Mouse (Mus musculus): ENCODE results near the gene Thsd7b. TPM values are rescaled to one million over a fixed set of nuclear protein-coding genes. Genes with fewer than 3 reads are reported as not detected.

Gene Thsd7b
- polyA plus RNA-seq, 1 experiment from 2014 or later = 10.6 TPM

DNA sequence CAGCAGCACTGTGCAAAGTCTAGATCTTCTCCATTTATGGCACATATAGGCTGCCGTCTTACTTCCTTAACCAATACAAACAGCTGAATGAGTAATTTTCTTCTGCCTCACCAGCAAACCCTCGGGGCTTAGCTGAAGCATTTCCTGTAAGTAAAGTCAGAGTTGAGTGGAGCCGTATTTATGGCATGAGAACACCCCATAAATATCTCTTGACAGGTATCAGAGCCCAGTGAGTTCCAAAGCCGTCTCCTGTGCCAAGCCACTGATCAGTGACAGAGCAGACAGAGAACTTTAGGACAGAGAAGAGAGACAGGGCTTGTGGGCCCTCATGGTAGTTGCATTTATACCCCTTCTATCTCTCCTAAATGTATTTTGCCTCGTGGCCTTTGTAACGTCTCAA, 313.5 kb downstream of the Thsd7b start:
- H3K36me3 ChIP-seq (ENCODE audit: control insufficient read depth, insufficient read depth, low read length) = no peaks in the 10 kb centered on the region
- no peak for ATAC-seq (ENCODE audit: low read depth)
- no peaks in the 10 kb centered on the region for H3K9me3 ChIP-seq (ENCODE audit: control insufficient read depth, low read length)
- H3K4me2 ChIP-seq (ENCODE audit: low read depth, low read length) = no peak overlapping the region
- no peaks in the 10 kb centered on the region for H3K4me1 ChIP-seq (ENCODE audit: control insufficient read depth, insufficient read depth, low read length)
- H3K9ac ChIP-seq (replicated peaks; ENCODE audit: low read depth, low read length) = no peak overlapping the region
- H3K27me3 ChIP-seq (ENCODE audit: control insufficient read depth, insufficient read depth, low read length) = no peaks in the 10 kb centered on the region
- H3K4me3 ChIP-seq (ENCODE audit: low read depth, low read length) = no peak overlapping the region
- H3K27ac ChIP-seq (ENCODE audit: low read depth, low read length) = no peak overlapping the region
- 63% methylated on average over 6 of the region's 6 CpGs for WGBS

DNA sequence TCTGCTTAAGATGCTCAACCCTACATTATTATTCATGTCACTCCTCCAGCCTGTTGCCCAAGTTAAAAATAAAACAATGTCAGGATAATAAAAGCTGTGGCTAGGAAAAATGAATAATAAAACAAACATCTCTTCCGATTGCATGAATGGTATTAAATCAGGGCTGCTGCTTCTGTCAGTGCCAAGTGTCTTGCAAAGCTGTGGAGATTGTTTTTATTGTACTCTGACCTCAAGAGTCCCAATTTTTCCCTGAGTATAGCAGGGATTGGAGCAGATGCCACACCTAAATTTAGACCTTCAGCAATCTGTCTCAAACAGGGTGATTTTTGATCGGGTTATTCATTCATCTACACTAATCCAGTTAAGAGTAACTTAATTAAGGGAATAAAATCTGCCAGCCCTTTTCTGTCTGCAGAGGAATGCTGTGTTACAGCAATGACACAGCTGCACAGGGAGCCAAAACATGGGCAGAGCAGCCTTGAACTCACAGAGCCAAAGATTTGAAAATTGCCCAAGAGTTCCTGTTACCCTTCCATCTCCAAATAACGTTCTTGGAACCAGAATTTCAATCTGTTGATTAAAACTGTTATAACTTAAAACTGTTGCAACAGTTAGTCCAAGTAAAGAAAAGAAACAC, 316.4 kb downstream of the Thsd7b start:
- no peak overlapping the region for H3K27ac ChIP-seq (ENCODE audit: low read depth, low read length)
- H3K36me3 ChIP-seq (ENCODE audit: control insufficient read depth, insufficient read depth, low read length) = no peaks in the 10 kb centered on the region
- no peak overlapping the region for H3K4me3 ChIP-seq (ENCODE audit: low read depth, low read length)
- ATAC-seq (ENCODE audit: low read depth) = no peak
- H3K9ac ChIP-seq (replicated peaks; ENCODE audit: low read depth, low read length) = no peak overlapping the region
- WGBS = 75% methylated on average over 3 of the region's 3 CpGs
- H3K4me2 ChIP-seq (ENCODE audit: low read depth, low read length) = no peak overlapping the region
- no peaks in the 10 kb centered on the region for H3K4me1 ChIP-seq (ENCODE audit: control insufficient read depth, insufficient read depth, low read length)
- no peaks in the 10 kb centered on the region for H3K27me3 ChIP-seq (ENCODE audit: control insufficient read depth, insufficient read depth, low read length)
- no peaks in the 10 kb centered on the region for H3K9me3 ChIP-seq (ENCODE audit: control insufficient read depth, low read length)

DNA sequence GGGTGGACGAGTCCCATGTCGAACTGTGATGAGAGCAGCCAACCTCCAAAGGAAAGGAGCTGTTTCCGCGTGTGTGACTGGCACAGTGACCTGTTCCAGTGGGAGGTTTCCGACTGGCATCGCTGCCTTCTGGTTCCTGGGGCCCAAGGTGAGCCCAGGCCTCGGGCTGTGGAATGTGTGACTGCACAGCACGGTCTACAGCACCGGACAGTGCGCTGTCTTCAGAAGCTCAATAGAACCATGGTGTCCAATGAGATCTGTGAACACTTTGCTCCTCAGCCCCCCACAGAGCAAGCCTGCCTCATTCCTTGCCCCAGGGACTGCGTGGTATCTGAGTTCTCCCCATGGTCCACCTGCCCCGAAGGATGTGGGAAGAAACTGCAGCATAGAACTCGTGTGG, 322.3 kb downstream of the Thsd7b start:
- no peak overlapping the region for H3K27ac ChIP-seq (ENCODE audit: low read depth, low read length)
- H3K9me3 ChIP-seq (ENCODE audit: control insufficient read depth, low read length) = no peaks in the 10 kb centered on the region
- 91% methylated on average over 13 of the region's 13 CpGs for WGBS

DNA sequence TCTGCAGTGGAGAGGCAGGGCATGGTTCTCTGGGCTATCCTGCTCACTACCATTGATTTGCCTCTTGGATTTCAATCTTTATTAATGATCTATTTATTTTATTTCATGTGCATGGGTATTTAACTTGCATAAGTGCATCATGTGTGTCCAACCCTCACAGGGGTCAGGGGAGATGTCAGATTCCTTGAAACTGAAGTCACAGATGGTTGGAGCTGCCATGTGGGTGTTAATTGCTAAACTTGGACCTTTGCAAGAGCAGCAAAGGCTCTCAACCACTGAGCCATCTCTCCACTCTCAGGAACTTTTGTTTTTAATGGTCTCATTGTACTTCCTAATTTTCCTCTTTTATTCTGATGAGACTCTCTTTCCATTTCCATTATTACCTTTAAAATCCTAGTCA, 327.8 kb downstream of the Thsd7b start:
- ATAC-seq (ENCODE audit: low read depth) = no peak
- no peak overlapping the region for H3K4me2 ChIP-seq (ENCODE audit: low read depth, low read length)
- H3K9me3 ChIP-seq (ENCODE audit: control insufficient read depth, low read length) = no peaks in the 10 kb centered on the region
- H3K9ac ChIP-seq (replicated peaks; ENCODE audit: low read depth, low read length) = no peak overlapping the region
- no peak overlapping the region for H3K4me3 ChIP-seq (ENCODE audit: low read depth, low read length)
- H3K27me3 ChIP-seq (ENCODE audit: control insufficient read depth, insufficient read depth, low read length) = no peaks in the 10 kb centered on the region
- no peaks in the 10 kb centered on the region for H3K4me1 ChIP-seq (ENCODE audit: control insufficient read depth, insufficient read depth, low read length)
- no peak overlapping the region for H3K27ac ChIP-seq (ENCODE audit: low read depth, low read length)
- H3K36me3 ChIP-seq (ENCODE audit: control insufficient read depth, insufficient read depth, low read length) = no peaks in the 10 kb centered on the region

More for the DNA sequence above, 322.3 kb downstream of the Thsd7b start:
- Histone ChIP-seq H3K36me3 (ENCODE audit: control insufficient read depth, insufficient read depth, low read length) (no peaks in the 10 kb centered on the region), H3K9ac (replicated peaks; ENCODE audit: low read depth, low read length) (no peak overlapping the region), H3K4me1 (ENCODE audit: control insufficient read depth, insufficient read depth, low read length) (no peaks in the 10 kb centered on the region), H3K27me3 (ENCODE audit: control insufficient read depth, insufficient read depth, low read length) (no peaks in the 10 kb centered on the region), H3K4me2 (ENCODE audit: low read depth, low read length) (no peak overlapping the region), H3K4me3 (ENCODE audit: low read depth, low read length) (no peak overlapping the region)
- no peak for ATAC-seq (ENCODE audit: low read depth)

DNA sequence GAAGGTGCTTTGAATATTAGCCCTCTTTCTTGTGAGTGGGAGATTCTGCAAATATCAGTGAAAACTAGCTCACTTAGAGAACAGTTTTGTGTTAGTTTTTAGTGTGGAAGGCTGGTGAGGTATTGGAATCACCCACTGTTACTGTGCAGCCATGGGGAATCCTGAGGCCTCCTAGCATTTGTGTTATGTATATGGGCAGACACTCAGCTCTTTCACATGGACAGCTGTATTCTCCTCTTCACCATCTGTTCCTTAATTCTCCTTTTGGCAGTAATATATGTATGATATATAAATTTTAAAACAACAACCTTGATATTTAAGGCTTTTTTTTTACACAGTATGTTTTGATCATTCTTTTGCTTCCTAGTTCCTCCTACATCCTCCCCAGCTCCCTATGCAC, 329.2 kb downstream of the Thsd7b start:
- no peaks in the 10 kb centered on the region for H3K27me3 ChIP-seq (ENCODE audit: control insufficient read depth, insufficient read depth, low read length)
- no peak overlapping the region for H3K27ac ChIP-seq (ENCODE audit: low read depth, low read length)
- H3K36me3 ChIP-seq (ENCODE audit: control insufficient read depth, insufficient read depth, low read length) = no peaks in the 10 kb centered on the region
- no peaks in the 10 kb centered on the region for H3K9me3 ChIP-seq (ENCODE audit: control insufficient read depth, low read length)
- no peak overlapping the region for H3K4me3 ChIP-seq (ENCODE audit: low read depth, low read length)
- H3K4me1 ChIP-seq (ENCODE audit: control insufficient read depth, insufficient read depth, low read length) = no peaks in the 10 kb centered on the region
- H3K4me2 ChIP-seq (ENCODE audit: low read depth, low read length) = no peak overlapping the region
- no peak overlapping the region for H3K9ac ChIP-seq (replicated peaks; ENCODE audit: low read depth, low read length)
- ATAC-seq (ENCODE audit: low read depth) = no peak

DNA sequence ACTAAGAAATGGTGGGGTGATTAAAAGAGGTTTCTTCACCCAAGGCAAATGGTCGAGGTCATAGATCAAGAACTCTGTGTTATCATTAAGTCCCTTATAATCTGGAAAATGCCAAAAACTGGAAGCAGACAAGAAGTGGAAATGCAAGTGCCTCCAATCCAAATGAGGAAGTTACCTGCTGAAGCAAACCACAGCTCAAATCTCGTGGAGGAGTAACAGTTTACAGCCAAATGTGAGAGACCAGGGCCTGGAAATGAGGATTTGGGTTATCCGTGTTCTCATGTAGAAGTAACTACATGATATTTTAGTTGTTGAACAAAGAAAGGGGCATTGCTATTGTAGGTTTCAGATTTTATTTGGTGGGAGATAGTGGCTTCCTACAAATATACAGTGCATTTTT, 335.3 kb downstream of the Thsd7b start:
- Histone ChIP-seq H3K4me1 (ENCODE audit: control insufficient read depth, insufficient read depth, low read length) (no peaks in the 10 kb centered on the region), H3K36me3 (ENCODE audit: control insufficient read depth, insufficient read depth, low read length) (no peaks in the 10 kb centered on the region), H3K4me2 (ENCODE audit: low read depth, low read length) (no peak overlapping the region), H3K9ac (replicated peaks; ENCODE audit: low read depth, low read length) (no peak overlapping the region), H3K9me3 (ENCODE audit: control insufficient read depth, low read length) (no peaks in the 10 kb centered on the region), H3K27ac (ENCODE audit: low read depth, low read length) (no peak overlapping the region), H3K4me3 (ENCODE audit: low read depth, low read length) (no peak overlapping the region), H3K27me3 (ENCODE audit: control insufficient read depth, insufficient read depth, low read length) (no peaks in the 10 kb centered on the region)
- ATAC-seq (ENCODE audit: low read depth) = no peak
- 82% methylated on average over 3 of the region's 3 CpGs for WGBS

DNA sequence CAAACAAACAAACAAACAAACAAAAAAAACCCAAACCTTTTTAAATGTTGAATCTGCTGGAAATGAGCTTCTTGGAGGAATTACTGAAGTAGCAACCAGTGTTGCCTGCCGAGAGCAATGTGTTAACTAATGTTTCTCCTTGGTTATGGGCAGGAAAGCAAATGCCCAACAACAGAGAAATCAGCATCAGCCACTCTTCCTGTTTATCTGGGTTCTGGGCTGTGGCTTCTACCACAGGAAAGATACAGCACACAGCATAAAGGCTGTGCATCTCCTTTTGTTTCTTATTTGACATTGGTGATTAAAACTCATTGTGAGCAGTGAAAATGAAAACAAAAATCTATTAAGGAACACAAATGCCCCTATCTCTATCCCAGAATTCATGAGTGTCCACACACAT, 343.0 kb downstream of the Thsd7b start:
- H3K4me2 ChIP-seq (ENCODE audit: low read depth, low read length) = no peak overlapping the region
- no peaks in the 10 kb centered on the region for H3K4me1 ChIP-seq (ENCODE audit: control insufficient read depth, insufficient read depth, low read length)
- WGBS = 82% methylated on average over 1 of the region's 1 CpGs
- H3K9ac ChIP-seq (replicated peaks; ENCODE audit: low read depth, low read length) = no peak overlapping the region
- H3K27me3 ChIP-seq (ENCODE audit: control insufficient read depth, insufficient read depth, low read length) = no peaks in the 10 kb centered on the region
- no peak overlapping the region for H3K27ac ChIP-seq (ENCODE audit: low read depth, low read length)
- no peak for ATAC-seq (ENCODE audit: low read depth)
- no peaks in the 10 kb centered on the region for H3K36me3 ChIP-seq (ENCODE audit: control insufficient read depth, insufficient read depth, low read length)
- H3K9me3 ChIP-seq (ENCODE audit: control insufficient read depth, low read length) = no peaks in the 10 kb centered on the region
- no peak overlapping the region for H3K4me3 ChIP-seq (ENCODE audit: low read depth, low read length)

DNA sequence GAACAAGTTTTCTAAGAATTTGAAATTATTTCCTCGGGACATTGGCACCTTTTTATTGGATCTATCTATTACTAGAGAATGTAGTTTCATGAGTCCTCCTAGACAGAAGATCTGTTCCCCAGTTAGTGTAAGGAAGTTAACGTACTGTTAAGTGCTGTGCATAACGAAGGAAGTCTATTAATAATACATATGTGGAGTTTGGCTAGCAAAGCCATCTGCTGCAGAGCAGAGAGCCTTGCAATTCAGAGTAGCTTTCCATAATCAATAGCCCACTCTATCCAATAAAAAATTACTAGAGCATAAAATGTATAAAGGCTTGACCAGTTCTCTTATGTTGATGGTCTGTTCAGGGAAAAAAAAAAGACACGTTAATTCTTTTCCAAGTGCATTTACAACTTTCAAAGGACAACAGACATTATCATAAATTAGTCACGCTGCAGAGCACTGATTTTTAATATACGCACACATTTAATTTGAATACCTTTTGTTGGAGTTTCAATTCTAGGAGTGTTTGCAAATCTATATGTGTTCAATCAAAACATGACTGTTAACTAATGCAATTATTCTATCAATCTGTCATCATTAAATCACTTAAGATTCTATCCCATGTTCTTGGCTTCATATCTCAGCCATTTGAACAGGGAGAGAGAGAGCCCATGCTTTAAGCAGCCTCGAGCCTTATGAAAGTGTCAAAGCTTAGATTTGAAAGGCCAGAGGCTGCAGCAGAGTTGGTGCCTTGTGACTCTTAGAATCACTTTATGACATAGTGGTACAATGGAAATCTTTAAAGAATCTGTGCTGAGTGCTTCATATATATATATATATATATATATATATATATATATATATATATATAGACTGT, 346.6 kb downstream of the Thsd7b start:
- no peak overlapping the region for H3K4me3 ChIP-seq (ENCODE audit: low read depth, low read length)
- H3K36me3 ChIP-seq (ENCODE audit: control insufficient read depth, insufficient read depth, low read length) = no peaks in the 10 kb centered on the region
- no peaks in the 10 kb centered on the region for H3K27me3 ChIP-seq (ENCODE audit: control insufficient read depth, insufficient read depth, low read length)
- no peaks in the 10 kb centered on the region for H3K9me3 ChIP-seq (ENCODE audit: control insufficient read depth, low read length)
- 39% methylated on average over 7 of the region's 7 CpGs for WGBS
- no peak overlapping the region for H3K9ac ChIP-seq (replicated peaks; ENCODE audit: low read depth, low read length)
- no peaks in the 10 kb centered on the region for H3K4me1 ChIP-seq (ENCODE audit: control insufficient read depth, insufficient read depth, low read length)
- no peak overlapping the region for H3K27ac ChIP-seq (ENCODE audit: low read depth, low read length)
- no peak for ATAC-seq (ENCODE audit: low read depth)
- no peak overlapping the region for H3K4me2 ChIP-seq (ENCODE audit: low read depth, low read length)

DNA sequence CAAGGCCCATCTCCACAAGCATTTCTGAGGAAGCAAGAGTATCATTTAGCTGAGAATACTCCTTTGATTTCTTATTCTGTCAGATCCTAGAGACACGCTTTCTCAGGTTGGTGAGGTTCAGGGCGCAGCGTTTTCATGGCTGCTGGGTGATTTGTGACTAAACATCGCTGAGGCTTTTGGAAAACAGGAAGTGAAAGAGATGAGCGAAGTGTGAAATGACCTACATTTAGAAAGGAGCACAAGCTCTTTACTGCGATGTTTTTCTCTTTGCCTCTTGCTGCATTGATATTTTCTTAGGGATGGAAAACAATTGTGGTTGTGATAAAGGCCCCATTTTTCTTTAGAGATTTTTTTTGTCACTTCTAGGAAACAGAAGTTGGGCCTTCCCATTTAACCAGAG, 351.4 kb downstream of the Thsd7b start:
- Histone ChIP-seq H3K27me3 (ENCODE audit: control insufficient read depth, insufficient read depth, low read length) (no peaks in the 10 kb centered on the region), H3K4me1 (ENCODE audit: control insufficient read depth, insufficient read depth, low read length) (no peaks in the 10 kb centered on the region), H3K4me3 (ENCODE audit: low read depth, low read length) (no peak overlapping the region), H3K36me3 (ENCODE audit: control insufficient read depth, insufficient read depth, low read length) (no peaks in the 10 kb centered on the region), H3K9me3 (ENCODE audit: control insufficient read depth, low read length) (no peaks in the 10 kb centered on the region), H3K4me2 (ENCODE audit: low read depth, low read length) (no peak overlapping the region), H3K27ac (ENCODE audit: low read depth, low read length) (no peak overlapping the region), H3K9ac (replicated peaks; ENCODE audit: low read depth, low read length) (no peak overlapping the region)
- ATAC-seq (ENCODE audit: low read depth) = no peak
- WGBS = 87% methylated on average over 6 of the region's 6 CpGs

Measured in neural tube, embryonic 14.5 days (tissue).